Mouse (Mus musculus): ENCODE results near the gene Prkcb. TPM values are rescaled to one million over a fixed set of nuclear protein-coding genes. Genes with fewer than 3 reads are reported as not detected.

Gene Prkcb
- polyA plus RNA-seq, 1 experiment: 2.3 TPM

- no peak for TF ChIP-seq CTCF (IDR thresholded peaks at IDR 0.05; ENCODE audit: low read depth, low read length)
- no peak for TF ChIP-seq EP300 (IDR thresholded peaks at IDR 0.05; ENCODE audit: insufficient read depth, low read depth, low read length)
- no peak for TF ChIP-seq POLR2A (IDR thresholded peaks at IDR 0.05; ENCODE audit: insufficient read depth, low read length)
- no peaks in the 10 kb centered on the region for H3K4me1 ChIP-seq (ENCODE audit: control insufficient read depth, insufficient read depth, low read length)
Observed at GRCm38 (mm10) chr7:122379292-122379691, 90.7 kb downstream of the Prkcb start.

DNA sequence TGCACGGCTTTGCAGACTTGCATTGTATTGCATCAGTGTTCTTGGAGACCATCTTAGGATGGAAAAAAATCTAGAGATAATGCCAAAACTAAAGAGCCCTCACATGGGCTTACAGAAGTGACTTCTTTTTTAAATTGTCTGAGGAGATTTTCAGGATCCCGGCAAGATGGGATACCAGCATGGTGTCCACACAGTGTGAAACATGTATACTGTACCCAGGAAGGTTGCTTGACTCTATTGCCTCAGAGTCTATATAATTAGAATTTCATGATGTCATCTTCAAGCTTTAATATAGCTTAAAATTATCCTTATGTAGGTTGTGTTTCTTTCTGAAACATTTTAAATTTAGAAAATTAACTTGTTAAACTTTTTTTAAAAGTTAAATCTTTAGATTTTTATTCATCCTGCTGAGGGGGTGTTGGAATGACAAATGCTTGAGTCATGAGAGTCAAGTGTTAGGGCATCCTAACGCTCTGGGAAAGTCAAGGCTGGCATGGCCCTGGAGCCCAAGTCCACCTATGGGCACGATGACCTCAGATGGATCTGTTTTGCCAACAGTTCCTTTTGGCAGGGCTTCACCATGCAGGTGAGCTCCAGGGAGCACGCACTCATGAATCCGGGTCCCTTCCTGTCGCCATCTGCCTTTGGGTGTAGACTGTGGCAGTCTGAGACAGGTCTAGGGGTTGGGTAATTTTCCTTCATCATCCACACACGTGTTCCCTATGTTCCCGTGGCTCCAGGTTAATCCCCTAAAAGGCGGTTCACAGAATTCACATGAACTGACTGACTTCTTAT is 92.0 kb downstream of the Prkcb start:
- Histone ChIP-seq H3K4me3 (ENCODE audit: low read depth, low read length) (no peak overlapping the region), H3K9ac (ENCODE audit: low read depth, poor library complexity, severe bottlenecking) (no peak overlapping the region), H3K36me3 (ENCODE audit: control insufficient read depth, insufficient read depth, low read length, poor library complexity, severe bottlenecking) (no peaks in the 10 kb centered on the region), H3K27ac (ENCODE audit: insufficient read depth, low read length) (no peak overlapping the region), H3K27me3 (ENCODE audit: control insufficient read depth, insufficient read depth, low read length, poor library complexity, severe bottlenecking) (no peaks in the 10 kb centered on the region), H3K9me3 (replicated peaks; ENCODE audit: control insufficient read depth, insufficient read depth, low read length, poor library complexity, severe bottlenecking) (no peaks in the 10 kb centered on the region), H3K4me1 (ENCODE audit: control insufficient read depth, insufficient read depth, low read length) (no peaks in the 10 kb centered on the region)
- TF ChIP-seq CTCF (IDR thresholded peaks at IDR 0.05; ENCODE audit: low read depth, low read length) (no peak), POLR2A (IDR thresholded peaks at IDR 0.05; ENCODE audit: insufficient read depth, low read length) (no peak), EP300 (IDR thresholded peaks at IDR 0.05; ENCODE audit: insufficient read depth, low read depth, low read length) (no peak)

More at GRCm38 (mm10) chr7:122379292-122379691, 90.7 kb downstream of the Prkcb start:
- no peaks in the 10 kb centered on the region for H3K27me3 ChIP-seq (ENCODE audit: control insufficient read depth, insufficient read depth, low read length, poor library complexity, severe bottlenecking)
- no peaks in the 10 kb centered on the region for H3K36me3 ChIP-seq (ENCODE audit: control insufficient read depth, insufficient read depth, low read length, poor library complexity, severe bottlenecking)
- no peak overlapping the region for H3K27ac ChIP-seq (ENCODE audit: insufficient read depth, low read length)
- no peak overlapping the region for H3K9ac ChIP-seq (ENCODE audit: low read depth, poor library complexity, severe bottlenecking)
- H3K9me3 ChIP-seq (replicated peaks; ENCODE audit: control insufficient read depth, insufficient read depth, low read length, poor library complexity, severe bottlenecking): no peaks in the 10 kb centered on the region
- H3K4me3 ChIP-seq (ENCODE audit: low read depth, low read length): no peak overlapping the region

GRCm38 (mm10) chr7:122381560-122381959 is 93.0 kb downstream of the Prkcb start:
- Histone ChIP-seq H3K9ac (ENCODE audit: low read depth, poor library complexity, severe bottlenecking) (no peak overlapping the region), H3K4me1 (ENCODE audit: control insufficient read depth, insufficient read depth, low read length) (no peaks in the 10 kb centered on the region), H3K36me3 (ENCODE audit: control insufficient read depth, insufficient read depth, low read length, poor library complexity, severe bottlenecking) (no peaks in the 10 kb centered on the region), H3K27ac (ENCODE audit: insufficient read depth, low read length) (no peak overlapping the region), H3K9me3 (replicated peaks; ENCODE audit: control insufficient read depth, insufficient read depth, low read length, poor library complexity, severe bottlenecking) (no peaks in the 10 kb centered on the region), H3K27me3 (ENCODE audit: control insufficient read depth, insufficient read depth, low read length, poor library complexity, severe bottlenecking) (no peaks in the 10 kb centered on the region), H3K4me3 (ENCODE audit: low read depth, low read length) (no peak overlapping the region)
- TF ChIP-seq EP300 (IDR thresholded peaks at IDR 0.05; ENCODE audit: insufficient read depth, low read depth, low read length) (no peak), POLR2A (IDR thresholded peaks at IDR 0.05; ENCODE audit: insufficient read depth, low read length) (no peak), CTCF (IDR thresholded peaks at IDR 0.05; ENCODE audit: low read depth, low read length) (no peak)

- Histone ChIP-seq H3K36me3 (ENCODE audit: control insufficient read depth, insufficient read depth, low read length, poor library complexity, severe bottlenecking) (no peaks in the 10 kb centered on the region), H3K27me3 (ENCODE audit: control insufficient read depth, insufficient read depth, low read length, poor library complexity, severe bottlenecking) (no peaks in the 10 kb centered on the region), H3K9me3 (replicated peaks; ENCODE audit: control insufficient read depth, insufficient read depth, low read length, poor library complexity, severe bottlenecking) (no peaks in the 10 kb centered on the region), H3K9ac (ENCODE audit: low read depth, poor library complexity, severe bottlenecking) (no peak overlapping the region), H3K4me3 (ENCODE audit: low read depth, low read length) (no peak overlapping the region), H3K4me1 (ENCODE audit: control insufficient read depth, insufficient read depth, low read length) (no peaks in the 10 kb centered on the region), H3K27ac (ENCODE audit: insufficient read depth, low read length) (no peak overlapping the region)
- TF ChIP-seq EP300 (IDR thresholded peaks at IDR 0.05; ENCODE audit: insufficient read depth, low read depth, low read length): no peak
- TF ChIP-seq POLR2A (IDR thresholded peaks at IDR 0.05; ENCODE audit: insufficient read depth, low read length): no peak
- no peak for TF ChIP-seq CTCF (IDR thresholded peaks at IDR 0.05; ENCODE audit: low read depth, low read length)
Observed at GRCm38 (mm10) chr7:122383260-122383659, 94.7 kb downstream of the Prkcb start.

- H3K27me3 ChIP-seq (ENCODE audit: control insufficient read depth, insufficient read depth, low read length, poor library complexity, severe bottlenecking): no peaks in the 10 kb centered on the region
- no peaks in the 10 kb centered on the region for H3K4me1 ChIP-seq (ENCODE audit: control insufficient read depth, insufficient read depth, low read length)
- no peaks in the 10 kb centered on the region for H3K36me3 ChIP-seq (ENCODE audit: control insufficient read depth, insufficient read depth, low read length, poor library complexity, severe bottlenecking)
- H3K4me3 ChIP-seq (ENCODE audit: low read depth, low read length): no peak overlapping the region
- TF ChIP-seq EP300 (IDR thresholded peaks at IDR 0.05; ENCODE audit: insufficient read depth, low read depth, low read length) (no peak), CTCF (IDR thresholded peaks at IDR 0.05; ENCODE audit: low read depth, low read length) (no peak), POLR2A (IDR thresholded peaks at IDR 0.05; ENCODE audit: insufficient read depth, low read length) (no peak)
- no peak overlapping the region for H3K9ac ChIP-seq (ENCODE audit: low read depth, poor library complexity, severe bottlenecking)
- H3K9me3 ChIP-seq (replicated peaks; ENCODE audit: control insufficient read depth, insufficient read depth, low read length, poor library complexity, severe bottlenecking): no peaks in the 10 kb centered on the region
- no peak overlapping the region for H3K27ac ChIP-seq (ENCODE audit: insufficient read depth, low read length)
Observed at GRCm38 (mm10) chr7:122384891-122385290, 96.3 kb downstream of the Prkcb start.

GRCm38 (mm10) chr7:122386567-122386966 is 98.0 kb downstream of the Prkcb start:
- no peaks in the 10 kb centered on the region for H3K27me3 ChIP-seq (ENCODE audit: control insufficient read depth, insufficient read depth, low read length, poor library complexity, severe bottlenecking)
- no peak overlapping the region for H3K27ac ChIP-seq (ENCODE audit: insufficient read depth, low read length)
- H3K4me3 ChIP-seq (ENCODE audit: low read depth, low read length): no peak overlapping the region
- no peaks in the 10 kb centered on the region for H3K36me3 ChIP-seq (ENCODE audit: control insufficient read depth, insufficient read depth, low read length, poor library complexity, severe bottlenecking)
- no peaks in the 10 kb centered on the region for H3K9me3 ChIP-seq (replicated peaks; ENCODE audit: control insufficient read depth, insufficient read depth, low read length, poor library complexity, severe bottlenecking)
- no peaks in the 10 kb centered on the region for H3K4me1 ChIP-seq (ENCODE audit: control insufficient read depth, insufficient read depth, low read length)
- TF ChIP-seq POLR2A (IDR thresholded peaks at IDR 0.05; ENCODE audit: insufficient read depth, low read length): no peak
- no peak for TF ChIP-seq EP300 (IDR thresholded peaks at IDR 0.05; ENCODE audit: insufficient read depth, low read depth, low read length)
- TF ChIP-seq CTCF (IDR thresholded peaks at IDR 0.05; ENCODE audit: low read depth, low read length): no peak
- no peak overlapping the region for H3K9ac ChIP-seq (ENCODE audit: low read depth, poor library complexity, severe bottlenecking)
